Mouse (Mus musculus) intestine, postnatal 0 days (tissue): Measurements from ENCODE around the gene Tbpl1. TPM values are rescaled to one million over a fixed set of nuclear protein-coding genes. Genes with fewer than 3 reads are reported as not detected.
A peak's percentile ranks its signal among the peaks of the same experiment; 100 is the strongest.

Experiments used
- ATAC-seq: fragments of 200-750 bp; cut with Nextera tagmentation; 2 replicates; pipeline ENCODE4 v1.8.0; 2017; ENCODE audit warnings: mild to moderate bottlenecking, moderate TSS enrichment, moderate library complexity
- H3K27ac ChIP-seq: fragments of 300-500 bp; sonication (generic); 2 replicates; pipeline ENCODE4 v1.5.1; 2014; ENCODE audit warnings: mild to moderate bottlenecking, low read depth, low read length, moderate library complexity
- H3K27me3 ChIP-seq: fragments of 300-500 bp; sonication (generic); replicated peaks from 2 replicates; pipeline ENCODE4 v1.6.1; 2014; ENCODE audit warnings: low read length, mixed read lengths; ENCODE audit not compliant: control insufficient read depth, insufficient read depth
- H3K36me3 ChIP-seq: fragments of 300-500 bp; sonication (generic); 2 replicates; pipeline ENCODE4 v1.6.1; 2014; ENCODE audit warnings: mild to moderate bottlenecking, moderate library complexity; ENCODE audit not compliant: control insufficient read depth, insufficient read depth
- H3K4me1 ChIP-seq: fragments of 300-500 bp; sonication (generic); replicated peaks from 2 replicates; pipeline ENCODE4 v1.6.1; 2014; ENCODE audit warnings: antibody characterized with exemption, low read length, mixed read lengths; ENCODE audit not compliant: control insufficient read depth, insufficient read depth
- H3K4me2 ChIP-seq: fragments of 300-500 bp; sonication (generic); replicated peaks from 2 replicates; pipeline ENCODE4 v1.6.1; 2014; ENCODE audit warnings: low read depth, mild to moderate bottlenecking, moderate library complexity
- H3K4me3 ChIP-seq: fragments of 300-500 bp; sonication (generic); 2 replicates; pipeline ENCODE4 v1.5.1; 2014; ENCODE audit warnings: low read depth, low read length
- H3K9ac ChIP-seq: fragments of 300-500 bp; sonication (generic); 2 replicates; pipeline ENCODE4 v1.6.1; 2014; ENCODE audit warnings: mild to moderate bottlenecking, low read depth, low read length
- H3K9me3 ChIP-seq: fragments of 300-500 bp; sonication (generic); 2 replicates; pipeline ENCODE4 v1.6.1; 2016; ENCODE audit warnings: mixed run types; ENCODE audit not compliant: control insufficient read depth
- CTCF ChIP-seq: sonication (generic); IDR thresholded peaks from 2 replicates; pipeline ENCODE4 v1.5.1; 2016; ENCODE audit warnings: low read depth, mild to moderate bottlenecking, control low read depth, antibody characterized with exemption, moderate library complexity
- WGBS: fragments of 180-500 bp; shearing (Covaris S2); extraction: QIAGEN DNeasy Blood & Tissue Kit; methylation state at CpG from one replicate; pipeline ENCODE4 v1.1.7; 2014; 5-methylcytosine and 5-hydroxymethylcytosine counted together
- polyA plus RNA-seq: library from polyadenylated mRNA; unstranded; fragments of >200 nt; fragmentation: Nextera tagmentation; extraction: Ambion mirVana; gene quantifications from 2 replicates; pipeline ENCODE4 v1.2.1, GENCODE M21; 2015

Gene Tbpl1
- polyA plus RNA-seq, 1 experiment from 2014 or later = 36.2 TPM

DNA sequence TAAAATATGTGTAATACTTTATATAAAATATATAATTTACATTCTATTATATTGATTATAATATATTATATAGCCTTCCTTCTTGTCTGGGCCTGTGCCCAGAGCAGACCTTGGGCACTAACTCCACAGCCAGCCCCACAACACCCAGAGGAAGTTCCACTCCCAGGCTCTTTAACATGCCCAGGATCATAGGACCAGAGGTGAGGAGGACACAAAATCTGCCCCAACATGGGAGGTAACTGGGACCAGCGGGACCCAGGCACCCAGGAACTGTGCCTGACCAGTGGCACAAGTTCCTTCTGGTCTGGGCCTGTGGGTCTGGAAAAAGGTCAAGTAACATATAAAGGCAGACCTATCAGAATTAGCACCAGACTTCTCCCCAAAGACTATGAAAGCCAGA, 22.5 kb upstream of the Tbpl1 start:
- no peaks in the 10 kb centered on the region for H3K27me3 ChIP-seq

DNA sequence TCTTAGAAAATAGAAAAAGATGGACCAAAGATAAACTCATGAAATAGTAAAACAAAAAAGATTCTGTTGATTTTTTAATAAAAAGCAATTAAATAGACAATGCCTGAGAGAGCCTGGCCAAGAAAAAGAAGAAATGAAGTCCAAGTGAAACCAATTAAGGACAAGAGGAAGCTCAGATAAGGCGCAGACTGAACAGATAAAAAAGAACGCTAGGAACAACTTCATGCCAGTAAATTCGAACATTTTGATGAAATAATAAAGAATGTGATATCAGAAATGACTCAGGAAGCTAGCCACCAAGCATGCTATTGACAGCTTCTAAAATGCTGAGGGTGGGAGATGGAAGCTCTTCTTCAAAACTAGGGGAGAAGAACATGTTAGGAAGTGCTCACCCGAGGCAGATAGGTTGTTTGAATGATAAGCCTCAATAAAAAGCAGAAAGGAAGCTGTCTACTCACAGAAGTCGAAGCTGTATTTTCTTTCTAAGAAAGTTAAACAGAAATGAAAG, 19.5 kb upstream of the Tbpl1 start:
- Histone ChIP-seq H3K27me3 (no peaks in the 10 kb centered on the region), H3K27ac (no peak overlapping the region), H3K36me3 (no peaks in the 10 kb centered on the region), H3K4me1 (no peaks in the 10 kb centered on the region), H3K4me2 (no peak overlapping the region), H3K9ac (no peak overlapping the region), H3K9me3 (no peaks in the 10 kb centered on the region), H3K4me3 (no peak overlapping the region)
- ATAC-seq = no peak
- WGBS = 50% methylated on average over 5 of the region's 5 CpGs
- TF ChIP-seq CTCF = no peak

More for the DNA sequence above, 22.5 kb upstream of the Tbpl1 start:
- ATAC-seq = no peak
- H3K4me1 ChIP-seq = no peaks in the 10 kb centered on the region
- H3K4me2 ChIP-seq = no peak overlapping the region
- H3K4me3 ChIP-seq = no peak overlapping the region
- TF ChIP-seq CTCF = no peak
- no peaks in the 10 kb centered on the region for H3K9me3 ChIP-seq
- H3K36me3 ChIP-seq = no peaks in the 10 kb centered on the region
- H3K9ac ChIP-seq = no peak overlapping the region
- H3K27ac ChIP-seq = no peak overlapping the region
- WGBS = 100% methylated on average over 1 of the region's 1 CpGs

DNA sequence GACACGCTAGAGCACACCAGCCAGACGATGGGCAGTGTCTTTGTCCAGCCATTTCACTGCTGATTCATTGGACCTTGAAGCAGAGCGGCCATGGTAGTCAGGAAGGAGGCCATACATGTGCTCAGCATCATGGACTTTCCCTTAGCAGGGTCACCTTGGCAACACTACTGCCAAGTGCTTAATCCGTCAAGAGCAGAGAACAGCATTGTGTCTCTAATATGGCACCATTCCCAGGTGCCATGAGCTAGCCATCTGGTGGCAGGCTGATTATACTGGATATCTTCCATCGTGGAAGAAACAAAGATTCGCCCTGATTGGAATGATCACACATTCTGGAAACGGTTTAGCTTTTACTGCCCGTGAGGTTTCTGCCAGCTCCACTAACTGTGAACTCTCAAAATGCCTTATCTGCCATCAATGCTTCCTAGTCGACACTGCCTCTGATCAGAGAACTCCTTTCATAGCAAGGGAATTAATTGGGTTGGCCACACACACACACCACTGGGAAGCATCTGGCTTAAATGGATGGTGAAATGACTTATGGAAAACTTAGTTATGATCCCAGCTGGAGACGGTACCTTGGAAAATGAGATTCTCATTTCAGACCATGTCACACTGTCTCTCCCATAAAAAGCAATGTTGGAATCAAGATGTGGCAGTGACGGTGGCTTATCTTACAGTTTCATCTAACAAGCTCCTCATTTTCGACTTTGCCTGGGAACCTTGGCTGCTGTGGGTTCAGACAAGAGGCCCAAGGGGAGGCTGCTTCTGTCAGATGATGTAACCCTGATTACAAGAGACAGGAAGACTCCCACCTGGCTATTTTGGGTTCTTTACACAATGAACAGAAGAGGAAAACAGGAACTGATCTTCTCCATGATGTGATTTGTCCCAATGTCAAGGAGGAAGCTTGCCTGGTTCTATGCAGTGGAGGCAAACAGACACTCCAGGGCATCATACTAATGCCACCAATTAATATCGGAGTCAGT, 14.9 kb upstream of the Tbpl1 start:
- Histone ChIP-seq H3K4me3 (no peak overlapping the region), H3K4me1 (no peaks in the 10 kb centered on the region), H3K27ac (no peak overlapping the region), H3K4me2 (no peak overlapping the region), H3K9ac (no peak overlapping the region), H3K9me3 (no peaks in the 10 kb centered on the region), H3K27me3 (no peaks in the 10 kb centered on the region), H3K36me3 (no peaks in the 10 kb centered on the region)
- TF ChIP-seq CTCF = no peak
- no peak for ATAC-seq
- 63% methylated on average over 13 of the region's 13 CpGs for WGBS

GRCm38 (mm10) chr10:22745922-22746321, 14.2 kb upstream of the Tbpl1 start:
- Histone ChIP-seq H3K4me3 (no peak overlapping the region), H3K36me3 (no peaks in the 10 kb centered on the region), H3K27ac (no peak overlapping the region), H3K4me2 (no peak overlapping the region), H3K9ac (no peak overlapping the region), H3K27me3 (no peaks in the 10 kb centered on the region), H3K9me3 (no peaks in the 10 kb centered on the region), H3K4me1 (no peaks in the 10 kb centered on the region)
- 43% methylated on average over 7 of the region's 7 CpGs for WGBS
- ATAC-seq = no peak
- no peak for TF ChIP-seq CTCF

- Histone ChIP-seq H3K9me3 (no peaks in the 10 kb centered on the region), H3K9ac (peak overlapping the region; percentile 80; the same call in 1 of the 2 replicates), H3K4me1 (peaks cover 5% of the 10 kb centered on the region; the same call in 1 of the 2 replicates), H3K27me3 (no peaks in the 10 kb centered on the region), H3K36me3 (no peaks in the 10 kb centered on the region), H3K27ac (0 out of 2 replicates have a peak overlapping the region, but pooled peaks have one; percentile 83), H3K4me2 (peak overlapping the region; percentile 77), H3K4me3 (peak overlapping the region; percentile 99)
- WGBS = 50% methylated on average over 10 of the region's 10 CpGs
- TF ChIP-seq CTCF = no peak
- ATAC-seq = no peak
Measured at GRCm38 (mm10) chr10:22732181-22732580, 443 bp upstream of the Tbpl1 start.

- Histone ChIP-seq H3K27ac (peak overlapping the region; percentile 83), H3K4me3 (peak overlapping the region; percentile 99), H3K9ac (peak overlapping the region; percentile 80), H3K9me3 (no peaks in the 10 kb centered on the region), H3K4me2 (peak overlapping the region; percentile 77), H3K36me3 (no peaks in the 10 kb centered on the region), H3K4me1 (peaks cover 5% of the 10 kb centered on the region; the same call in 1 of the 2 replicates), H3K27me3 (no peaks in the 10 kb centered on the region)
- TF ChIP-seq CTCF = no peak
- WGBS = 1% methylated on average over 33 of the region's 33 CpGs
- ATAC-seq = no peak
Measured at GRCm38 (mm10) chr10:22730992-22731271, 806 bp downstream of the Tbpl1 start.
